Mouse (Mus musculus) stomach, postnatal 0 days (tissue): Measurements from ENCODE around the gene Mettl26.

Source experiments
- CTCF ChIP-seq: IDR thresholded peaks from 2 replicates; pipeline ENCODE4 v1.5.1; 2016; ENCODE audit warnings: antibody characterized with exemption, low read depth, mild to moderate bottlenecking, moderate library complexity
- EP300 ChIP-seq: optimal IDR thresholded peaks from 2 replicates; pipeline ENCODE3; 2016; ENCODE audit warnings: antibody characterized with exemption

DNA sequence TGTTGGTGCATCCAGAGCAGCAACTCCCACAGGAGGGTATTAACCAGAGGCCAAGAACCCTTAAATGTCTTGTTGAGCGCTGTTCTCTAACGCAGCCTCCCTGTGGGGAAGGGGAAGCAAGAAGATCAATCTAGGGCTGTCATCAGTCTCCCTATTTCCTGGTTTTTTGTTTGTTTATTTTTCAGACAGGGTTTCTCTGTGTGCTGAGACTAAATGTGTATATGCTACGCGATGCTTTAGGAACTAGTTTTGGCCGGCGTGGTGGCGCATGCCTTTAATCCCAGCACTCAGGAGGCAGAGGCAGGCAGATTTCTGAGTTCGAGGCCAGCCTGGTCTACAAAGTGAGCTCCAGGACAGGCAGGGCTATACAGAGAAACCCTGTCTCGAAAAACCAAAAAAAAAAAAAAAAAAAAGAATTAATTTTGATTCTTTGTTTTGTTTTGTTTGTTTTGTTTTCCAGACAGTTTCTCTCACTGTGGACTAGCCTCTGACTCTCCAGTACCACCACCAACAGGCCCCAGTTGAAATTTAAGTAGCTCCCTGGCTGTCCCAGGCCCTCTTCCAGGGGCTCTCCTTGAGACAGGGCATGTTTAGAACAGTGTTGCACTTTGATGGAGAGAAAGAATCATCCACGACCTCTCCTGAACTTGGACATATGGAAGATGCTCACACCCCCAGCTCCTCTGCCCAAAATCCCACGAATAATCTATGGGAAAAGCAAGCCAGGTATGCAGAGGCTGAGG, 1.3 kb upstream of the Mettl26 start:
- no peak for TF ChIP-seq CTCF
- no peak for TF ChIP-seq EP300
